Mouse (Mus musculus) heart, adult 2 months (tissue): Measurements from ENCODE around the gene Rab17. TPM values are rescaled to one million over a fixed set of nuclear protein-coding genes. Genes with fewer than 3 reads are reported as not detected.

ENCODE experiments used
- DNase-seq, 2 experiments: peaks; one replicate each; pipeline ENCODE4 v3.0.0; 2021
- H3K27ac ChIP-seq: fragments of 200-600 bp; 2 replicates; pipeline ENCODE4 v1.8.1; 2022
- H3K27me3 ChIP-seq: fragments of 200-500 bp; 2 replicates; pipeline ENCODE4 v1.6.1; 2012; ENCODE audit warnings: mild to moderate bottlenecking, low read length, inconsistent platforms, mixed read lengths; ENCODE audit not compliant: control insufficient read depth, insufficient read depth
- H3K36me3 ChIP-seq: fragments of 200-500 bp; 2 replicates; pipeline ENCODE4 v1.6.1; 2012; ENCODE audit warnings: low read length, inconsistent platforms; ENCODE audit not compliant: control insufficient read depth, insufficient read depth
- H3K4me1 ChIP-seq: fragments of 200-500 bp; 2 replicates; pipeline ENCODE4 v1.6.1; 2011; ENCODE audit warnings: low read length; ENCODE audit not compliant: control insufficient read depth, insufficient read depth
- H3K4me3 ChIP-seq: fragments of 200-600 bp; 2 replicates; pipeline ENCODE4 v1.8.1; 2022
- H3K79me2 ChIP-seq: fragments of 200-500 bp; replicated peaks from 2 replicates; pipeline ENCODE4 v1.6.1; 2012; ENCODE audit warnings: mild to moderate bottlenecking, inconsistent platforms, low read length, moderate library complexity, mixed read lengths; ENCODE audit not compliant: control insufficient read depth, insufficient read depth
- H3K9ac ChIP-seq: fragments of 200-500 bp; 2 replicates; pipeline ENCODE4 v1.6.1; 2012; ENCODE audit warnings: low read depth, mild to moderate bottlenecking, control low read depth, inconsistent platforms, low read length, mixed read lengths
- CTCF ChIP-seq: fragments of 200-600 bp; IDR thresholded peaks from 2 replicates; pipeline ENCODE4 v1.8.1; 2022; ENCODE audit warnings: antibody characterized with exemption, mild to moderate bottlenecking, moderate library complexity
- EP300 ChIP-seq: fragments of 200-500 bp; IDR thresholded peaks from 2 replicates; pipeline ENCODE4 v1.6.1; 2011; ENCODE audit warnings: low read depth, low read length, control low read depth; ENCODE audit not compliant: insufficient read depth
- POLR2A ChIP-seq: fragments of 200-500 bp; IDR thresholded peaks from 2 replicates; pipeline ENCODE4 v1.6.1; 2011; ENCODE audit warnings: mild to moderate bottlenecking, low read depth, low read length, control low read depth; ENCODE audit not compliant: insufficient read depth
- WGBS: fragments of 180-500 bp; shearing (Covaris S2); methylation state at CpG from one replicate; pipeline ENCODE4 v1.1.7; 2018; 5-methylcytosine and 5-hydroxymethylcytosine counted together
- intact Hi-C: fragments of 180-260 bp; cut with DNase I; formaldehyde crosslinking; loops from one replicate; pipeline ENCODE4 v1.15.1; 2025
- polyA plus RNA-seq: library from polyadenylated mRNA; depleted of rRNA; stranded (reverse); fragments of >200 nt; gene quantifications from 2 replicates; pipeline ENCODE4 v1.2.3, GENCODE M21; 2012
- total RNA-seq, 2 experiments: library from RNA; stranded (reverse); gene quantifications; 2 replicates each; pipeline ENCODE4 v1.2.3; 2021

Rab17 gene
- total and polyA plus RNA-seq, 3 experiments = 1.4 to 2.6 (median 1.7) TPM

GRCm38 (mm10) chr1:91003522-91004253 is 34.2 kb upstream of the Rab17 start:
- 31% methylated on average over 8 of the region's 8 CpGs for WGBS
- peak in 1 of 2 experiments; percentile 20 for DNase-seq
- H3K27ac ChIP-seq = peak overlapping the region; percentile 28

DNA sequence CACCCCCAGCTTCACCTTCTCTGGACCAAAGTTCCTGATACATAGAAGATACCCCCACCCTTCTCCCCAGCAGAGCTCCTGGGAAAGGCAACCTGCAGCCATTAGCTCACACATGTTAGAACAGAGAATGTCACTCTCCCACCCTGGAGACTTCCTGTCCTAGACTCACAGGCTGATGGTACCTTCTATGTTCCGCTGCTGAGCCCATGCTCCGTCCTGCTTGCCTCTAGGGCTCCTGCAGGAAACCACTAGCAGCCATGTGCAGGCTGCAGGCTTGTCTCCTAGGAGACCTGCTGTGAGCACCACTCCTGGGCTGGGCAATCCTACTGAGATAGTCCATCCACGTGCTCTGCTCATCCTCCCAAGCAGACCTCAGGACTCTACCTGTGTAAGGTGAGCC is 33.2 kb upstream of the Rab17 start:
- Histone ChIP-seq H3K4me1 (peaks cover 39% of the 10 kb centered on the region), H3K27me3 (no peaks in the 10 kb centered on the region), H3K36me3 (peaks cover 10% of the 10 kb centered on the region; the same call in 1 of the 2 replicates), H3K79me2 (peaks cover 2% of the 10 kb centered on the region), H3K4me3 (no peak overlapping the region), H3K27ac (peak overlapping the region; percentile 80; the same call in 1 of the 2 replicates), H3K9ac (no peak overlapping the region)
- 46% methylated on average over 3 of the region's 3 CpGs for WGBS
- intact Hi-C loops = no loop called here
- TF ChIP-seq EP300 (no peak), CTCF (no peak), POLR2A (no peak)
- DNase-seq = peak in 1 of 2 experiments; percentile 22

More at GRCm38 (mm10) chr1:91003522-91004253, 34.2 kb upstream of the Rab17 start:
- H3K79me2 ChIP-seq = peaks cover 5% of the 10 kb centered on the region
- peaks cover 10% of the 10 kb centered on the region; the same call in 1 of the 2 replicates for H3K36me3 ChIP-seq
- H3K4me1 ChIP-seq = peaks cover 43% of the 10 kb centered on the region
- H3K27me3 ChIP-seq = no peaks in the 10 kb centered on the region
- TF ChIP-seq POLR2A = no peak
- 0 out of 2 replicates have a peak, but pooled peaks have one; percentile 13 for TF ChIP-seq EP300
- 0 out of 2 replicates have a peak, but pooled peaks have one; percentile 7 for TF ChIP-seq CTCF
- H3K9ac ChIP-seq = 0 out of 2 replicates have a peak overlapping the region, but pooled peaks have one; percentile 16
- intact Hi-C loops = no loop called here
- H3K4me3 ChIP-seq = no peak overlapping the region

- Histone ChIP-seq H3K27me3 (no peaks in the 10 kb centered on the region), H3K4me3 (no peak overlapping the region), H3K9ac (no peak overlapping the region), H3K4me1 (peaks cover 39% of the 10 kb centered on the region), H3K79me2 (peaks cover 2% of the 10 kb centered on the region), H3K27ac (peak overlapping the region; percentile 80), H3K36me3 (peaks cover 10% of the 10 kb centered on the region; the same call in 1 of the 2 replicates)
- intact Hi-C loops = no loop called here
- peak; percentile 10 to 31 for DNase-seq
- TF ChIP-seq CTCF (no peak), EP300 (no peak), POLR2A (no peak)
- WGBS = 46% methylated on average over 3 of the region's 3 CpGs
Measured at GRCm38 (mm10) chr1:91001871-91002539, 32.5 kb upstream of the Rab17 start.

GRCm38 (mm10) chr1:91001101-91001500 is 31.6 kb upstream of the Rab17 start:
- intact Hi-C loops = no loop called here
- Histone ChIP-seq H3K36me3 (peaks cover 10% of the 10 kb centered on the region; the same call in 1 of the 2 replicates), H3K27me3 (no peaks in the 10 kb centered on the region), H3K9ac (no peak overlapping the region), H3K4me3 (no peak overlapping the region), H3K79me2 (peaks cover 2% of the 10 kb centered on the region), H3K4me1 (peaks cover 37% of the 10 kb centered on the region), H3K27ac (peak overlapping the region; percentile 80)
- 34% methylated on average over 3 of the region's 3 CpGs for WGBS
- DNase-seq = peak; percentile 10 to 20
- TF ChIP-seq POLR2A (no peak), CTCF (no peak), EP300 (no peak)

DNA sequence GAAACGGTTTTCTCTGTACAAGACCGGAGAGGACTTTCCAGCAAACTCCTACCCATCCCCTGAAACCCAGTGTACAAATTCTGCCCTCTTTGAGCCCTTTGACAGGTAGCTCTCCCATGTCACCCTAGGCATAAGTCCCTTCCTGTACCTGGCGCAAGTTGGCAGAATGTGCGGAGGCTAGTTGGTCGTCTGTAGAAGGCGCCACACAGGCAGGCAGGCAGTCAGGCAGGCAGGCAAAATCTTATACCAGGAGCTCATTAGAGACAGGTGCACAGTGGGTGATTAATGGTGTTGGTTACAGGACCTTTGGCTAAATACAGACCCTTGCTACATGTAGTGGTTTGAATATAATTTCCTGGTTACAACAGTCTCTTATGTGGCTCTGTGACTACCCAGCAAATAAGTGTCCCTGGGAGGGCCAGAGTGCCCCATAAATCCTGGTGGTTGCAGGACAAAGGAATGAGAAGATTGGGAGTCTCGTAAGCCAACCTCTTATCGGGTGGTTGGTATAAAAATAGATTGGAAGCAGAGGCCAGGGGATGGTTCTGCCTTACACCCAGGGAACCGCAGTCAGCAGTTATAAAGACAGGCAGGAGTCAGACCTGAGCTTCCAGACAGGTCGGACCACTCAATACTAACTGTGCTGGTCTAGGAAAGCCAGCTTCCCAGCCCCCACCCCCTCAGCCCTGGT is 30.6 kb upstream of the Rab17 start:
- H3K27ac ChIP-seq = peak overlapping the region; percentile 80
- TF ChIP-seq EP300 = no peak
- TF ChIP-seq POLR2A = no peak; the same call in 1 of the 2 replicates
- no peak for TF ChIP-seq CTCF
- peaks cover 10% of the 10 kb centered on the region; the same call in 1 of the 2 replicates for H3K36me3 ChIP-seq
- no peaks in the 10 kb centered on the region for H3K27me3 ChIP-seq
- H3K4me3 ChIP-seq = peak overlapping the region; percentile 81
- H3K4me1 ChIP-seq = peaks cover 37% of the 10 kb centered on the region
- peak; percentile 29 to 56 for DNase-seq
- 61% methylated on average over 10 of the region's 10 CpGs for WGBS
- peaks cover 2% of the 10 kb centered on the region for H3K79me2 ChIP-seq
- H3K9ac ChIP-seq = peak overlapping the region; percentile 98
- intact Hi-C loops = loop anchor here (5.0 kb wide), 1 partner anchor 32 kb away; no protein-coding TSS in a partner anchor
